Mouse (Mus musculus) olfactory bulb, adult 2 months (tissue): ENCODE results near the gene Abt1.

ENCODE experiments used
- CTCF ChIP-seq: fragments of 200-500 bp; IDR thresholded peaks from 2 replicates; pipeline ENCODE4 v1.5.1; 2012; ENCODE audit warnings: low read depth, mild to moderate bottlenecking, low read length, moderate library complexity; ENCODE audit not compliant: insufficient read depth
- POLR2A ChIP-seq: fragments of 200-500 bp; IDR thresholded peaks from 2 replicates; pipeline ENCODE4 v1.6.1; 2012; ENCODE audit warnings: mild to moderate bottlenecking, low read depth, low read length, moderate library complexity; ENCODE audit not compliant: insufficient read depth

- no peak for TF ChIP-seq CTCF
- no peak for TF ChIP-seq POLR2A
Measured at GRCm38 (mm10) chr13:23463381-23464223, 39.9 kb upstream of the Abt1 start.
